Mouse (Mus musculus): ENCODE results near the gene Rapgef4.

DNA sequence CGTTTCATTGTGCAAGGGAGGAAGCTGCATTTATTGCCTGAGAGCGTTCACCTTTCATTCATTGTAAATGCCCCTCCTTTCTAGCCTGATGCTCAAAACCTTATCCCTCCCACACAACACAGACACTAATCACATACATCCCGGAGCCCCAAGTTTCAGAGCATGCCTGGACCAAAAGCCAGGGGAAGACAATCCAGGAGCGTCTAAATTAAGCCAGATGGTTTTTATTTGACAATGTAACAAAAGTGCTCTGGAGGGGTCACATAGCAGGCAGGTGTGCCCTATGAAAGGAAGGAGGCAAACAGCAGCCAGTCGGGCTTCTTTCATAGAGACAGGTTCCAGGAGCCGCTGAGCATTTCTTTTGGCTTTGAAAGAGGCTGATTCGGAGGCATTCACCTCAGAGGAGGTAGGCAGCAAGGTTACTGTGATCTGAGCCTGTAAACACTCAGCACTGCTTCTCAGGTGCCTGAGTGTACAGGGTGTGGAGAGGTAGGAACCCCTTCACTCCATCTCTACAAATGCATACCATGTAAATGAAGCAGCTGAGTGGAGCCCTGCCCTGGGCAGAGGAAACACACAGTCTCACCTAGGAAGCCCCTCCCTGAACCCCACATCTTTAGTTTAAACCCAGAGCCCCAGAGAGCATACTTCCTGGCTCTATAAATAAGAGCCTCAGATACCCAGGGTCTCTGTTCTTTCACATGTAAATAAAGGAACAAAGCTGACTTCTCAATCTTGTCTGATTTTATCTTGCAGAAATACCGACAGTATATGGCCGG is 155.6 kb downstream of the Rapgef4 start:
- TF ChIP-seq CTCF (IDR thresholded peaks at IDR 0.05; ENCODE audit: borderline replicate concordance, insufficient read depth, low read depth, low read length) (no peak), POLR2A (IDR thresholded peaks at IDR 0.05; ENCODE audit: borderline replicate concordance, insufficient read depth, low read length) (no peak)
